Mouse (Mus musculus): Measurements from ENCODE around the gene Lce1l. TPM values are rescaled to one million over a fixed set of nuclear protein-coding genes. Genes with fewer than 3 reads are reported as not detected.

Gene Lce1l
- polyA plus RNA-seq (2014; fragmentation: Illumina TruSeq; extraction: RNeasy Lipid Tissue Mini Kit (QIAGEN cat#74804); ENCODE audit: insufficient read depth, low read depth, low replicate concordance) = not detected

GRCm38 (mm10) chr3:92851186-92851585 lies at the start of gene Lce1l:
Gene Lce1l (minus strand): TSS chr3:92851286.

DNA sequence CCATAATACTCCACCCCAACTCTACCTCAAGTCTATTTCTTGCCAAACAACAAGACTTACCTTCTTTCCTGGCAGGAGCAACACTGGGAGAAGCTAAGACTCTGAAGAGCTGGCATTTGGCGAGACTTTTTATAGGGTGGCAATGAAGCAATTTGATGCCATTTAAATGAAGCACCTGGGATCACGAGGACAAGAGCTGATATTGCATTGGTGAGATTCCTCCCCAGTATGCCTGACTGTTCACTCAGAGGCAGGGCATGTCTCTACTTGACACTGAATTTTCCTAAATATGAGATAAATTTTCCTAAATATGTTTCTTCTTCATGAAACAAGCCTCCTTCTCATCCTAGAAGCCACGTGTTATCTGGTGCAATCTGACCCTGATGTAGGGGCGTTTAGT lies 19.0 kb upstream of the Lce1l start, which contains the start of gene 2310050C09Rik:
TSS of gene 2310050C09Rik (minus strand) at position 101 of the 400 bp plus-strand sequence.

DNA sequence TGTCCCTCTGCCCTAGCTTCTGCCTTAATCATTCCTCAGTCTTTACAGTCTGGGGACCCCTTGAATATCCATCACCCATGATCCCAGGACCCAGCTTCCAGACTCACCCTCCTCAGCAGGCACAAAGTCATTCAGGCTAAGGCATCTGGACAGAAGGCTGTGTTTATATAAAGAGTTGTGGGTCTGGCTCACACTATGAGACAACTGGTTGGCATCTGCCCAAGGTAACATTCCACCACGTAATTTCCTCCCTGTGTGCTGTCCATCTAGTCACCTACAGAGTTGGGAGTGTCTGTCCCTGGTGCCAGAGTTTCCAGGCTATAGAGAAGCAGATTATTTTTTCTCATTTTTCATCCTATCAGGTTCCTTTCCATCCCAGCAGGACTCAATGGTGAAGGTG lies 24.0 kb downstream of the Lce1l start, which contains the start of gene Kprp:
TSS of gene Kprp (minus strand) at position 140 of the 400 bp plus-strand sequence.

DNA sequence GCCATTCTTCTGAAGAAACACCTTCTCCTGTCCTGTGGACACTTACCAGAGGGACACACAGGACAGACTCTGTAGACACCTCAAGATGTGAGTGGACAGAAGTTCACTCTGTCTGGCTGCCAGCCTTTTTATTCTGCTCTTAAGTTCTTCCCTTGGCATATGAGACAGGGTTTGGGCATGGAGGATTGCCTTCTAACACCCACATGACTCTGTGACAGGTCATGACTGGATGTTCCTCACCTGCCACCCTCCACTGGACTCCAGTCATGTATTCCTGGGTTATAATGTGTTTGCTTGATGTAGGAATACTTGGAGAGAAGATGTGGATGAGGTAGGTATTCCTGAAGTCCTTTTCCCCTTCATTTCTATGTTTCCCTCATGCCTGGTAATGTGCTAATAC lies 43.3 kb downstream of the Lce1l start, which contains the start of gene Lce1k:
TSS of gene Lce1k (minus strand) at position 101 of the 400 bp plus-strand sequence.

Other genes starting within 250 kb of the Lce1l start
- not detected for gene 2210017I01Rik, start 243.8 kb downstream of the Lce1l start, polyA plus RNA-seq (2014; fragmentation: Illumina TruSeq; extraction: RNeasy Lipid Tissue Mini Kit (QIAGEN cat#74804); ENCODE audit: insufficient read depth, low read depth, low replicate concordance)
- gene Lce6a, start 229.6 kb downstream of the Lce1l start, polyA plus RNA-seq (2014; fragmentation: Illumina TruSeq; extraction: RNeasy Lipid Tissue Mini Kit (QIAGEN cat#74804); ENCODE audit: insufficient read depth, low read depth, low replicate concordance) = not detected
- gene Lce1a1, start 203.0 kb downstream of the Lce1l start, polyA plus RNA-seq (2014; fragmentation: Illumina TruSeq; extraction: RNeasy Lipid Tissue Mini Kit (QIAGEN cat#74804); ENCODE audit: insufficient read depth, low read depth, low replicate concordance) = not detected
- not detected for gene Lce1b, start 194.4 kb downstream of the Lce1l start, polyA plus RNA-seq (2014; fragmentation: Illumina TruSeq; extraction: RNeasy Lipid Tissue Mini Kit (QIAGEN cat#74804); ENCODE audit: insufficient read depth, low read depth, low replicate concordance)
- not detected for gene Lce1a2, start 181.0 kb downstream of the Lce1l start, polyA plus RNA-seq (2014; fragmentation: Illumina TruSeq; extraction: RNeasy Lipid Tissue Mini Kit (QIAGEN cat#74804); ENCODE audit: insufficient read depth, low read depth, low replicate concordance)
- gene Lce1c, start 172.0 kb downstream of the Lce1l start, polyA plus RNA-seq (2014; fragmentation: Illumina TruSeq; extraction: RNeasy Lipid Tissue Mini Kit (QIAGEN cat#74804); ENCODE audit: insufficient read depth, low read depth, low replicate concordance) = not detected
- gene Lce1d, start 164.1 kb downstream of the Lce1l start, polyA plus RNA-seq (2014; fragmentation: Illumina TruSeq; extraction: RNeasy Lipid Tissue Mini Kit (QIAGEN cat#74804); ENCODE audit: insufficient read depth, low read depth, low replicate concordance) = not detected
- not detected for gene Lce1e, start 142.2 kb downstream of the Lce1l start, polyA plus RNA-seq (2014; fragmentation: Illumina TruSeq; extraction: RNeasy Lipid Tissue Mini Kit (QIAGEN cat#74804); ENCODE audit: insufficient read depth, low read depth, low replicate concordance)
- not detected for gene Lce1f, start 130.9 kb downstream of the Lce1l start, polyA plus RNA-seq (2014; fragmentation: Illumina TruSeq; extraction: RNeasy Lipid Tissue Mini Kit (QIAGEN cat#74804); ENCODE audit: insufficient read depth, low read depth, low replicate concordance)
- not detected for gene Gm38119, start 112.2 kb downstream of the Lce1l start, polyA plus RNA-seq (2014; fragmentation: Illumina TruSeq; extraction: RNeasy Lipid Tissue Mini Kit (QIAGEN cat#74804); ENCODE audit: insufficient read depth, low read depth, low replicate concordance)
- gene Lce1g, start 98.9 kb downstream of the Lce1l start, polyA plus RNA-seq (2014; fragmentation: Illumina TruSeq; extraction: RNeasy Lipid Tissue Mini Kit (QIAGEN cat#74804); ENCODE audit: insufficient read depth, low read depth, low replicate concordance) = not detected
- not detected for gene Lce1h, start 86.2 kb downstream of the Lce1l start, polyA plus RNA-seq (2014; fragmentation: Illumina TruSeq; extraction: RNeasy Lipid Tissue Mini Kit (QIAGEN cat#74804); ENCODE audit: insufficient read depth, low read depth, low replicate concordance)
- not detected for gene Lce1i, start 72.4 kb downstream of the Lce1l start, polyA plus RNA-seq (2014; fragmentation: Illumina TruSeq; extraction: RNeasy Lipid Tissue Mini Kit (QIAGEN cat#74804); ENCODE audit: insufficient read depth, low read depth, low replicate concordance)
- not detected for gene Lce1j, start 60.8 kb downstream of the Lce1l start, polyA plus RNA-seq (2014; fragmentation: Illumina TruSeq; extraction: RNeasy Lipid Tissue Mini Kit (QIAGEN cat#74804); ENCODE audit: insufficient read depth, low read depth, low replicate concordance)
- not detected for gene Lce1k, start 43.4 kb downstream of the Lce1l start, polyA plus RNA-seq (2014; fragmentation: Illumina TruSeq; extraction: RNeasy Lipid Tissue Mini Kit (QIAGEN cat#74804); ENCODE audit: insufficient read depth, low read depth, low replicate concordance)
- not detected for gene Kprp, start 24.0 kb downstream of the Lce1l start, polyA plus RNA-seq (2014; fragmentation: Illumina TruSeq; extraction: RNeasy Lipid Tissue Mini Kit (QIAGEN cat#74804); ENCODE audit: insufficient read depth, low read depth, low replicate concordance)
- gene 2310050C09Rik, start 18.9 kb upstream of the Lce1l start, polyA plus RNA-seq (2014; fragmentation: Illumina TruSeq; extraction: RNeasy Lipid Tissue Mini Kit (QIAGEN cat#74804); ENCODE audit: insufficient read depth, low read depth, low replicate concordance) = not detected
- not detected for gene Lce3a, start 74.9 kb upstream of the Lce1l start, polyA plus RNA-seq (2014; fragmentation: Illumina TruSeq; extraction: RNeasy Lipid Tissue Mini Kit (QIAGEN cat#74804); ENCODE audit: insufficient read depth, low read depth, low replicate concordance)
- not detected for gene Lce3b, start 81.7 kb upstream of the Lce1l start, polyA plus RNA-seq (2014; fragmentation: Illumina TruSeq; extraction: RNeasy Lipid Tissue Mini Kit (QIAGEN cat#74804); ENCODE audit: insufficient read depth, low read depth, low replicate concordance)
- gene Lce3c, start 93.2 kb upstream of the Lce1l start, polyA plus RNA-seq (2014; fragmentation: Illumina TruSeq; extraction: RNeasy Lipid Tissue Mini Kit (QIAGEN cat#74804); ENCODE audit: insufficient read depth, low read depth, low replicate concordance) = not detected
- not detected for gene Lce3d, start 106.1 kb upstream of the Lce1l start, polyA plus RNA-seq (2014; fragmentation: Illumina TruSeq; extraction: RNeasy Lipid Tissue Mini Kit (QIAGEN cat#74804); ENCODE audit: insufficient read depth, low read depth, low replicate concordance)
- not detected for gene Lce3e, start 115.8 kb upstream of the Lce1l start, polyA plus RNA-seq (2014; fragmentation: Illumina TruSeq; extraction: RNeasy Lipid Tissue Mini Kit (QIAGEN cat#74804); ENCODE audit: insufficient read depth, low read depth, low replicate concordance)
- not detected for gene Lce3f, start 140.9 kb upstream of the Lce1l start, polyA plus RNA-seq (2014; fragmentation: Illumina TruSeq; extraction: RNeasy Lipid Tissue Mini Kit (QIAGEN cat#74804); ENCODE audit: insufficient read depth, low read depth, low replicate concordance)
- not detected for gene Crct1, start 164.4 kb upstream of the Lce1l start, polyA plus RNA-seq (2014; fragmentation: Illumina TruSeq; extraction: RNeasy Lipid Tissue Mini Kit (QIAGEN cat#74804); ENCODE audit: insufficient read depth, low read depth, low replicate concordance)
- gene Lce1m, start 167.8 kb upstream of the Lce1l start, polyA plus RNA-seq (2014; fragmentation: Illumina TruSeq; extraction: RNeasy Lipid Tissue Mini Kit (QIAGEN cat#74804); ENCODE audit: insufficient read depth, low read depth, low replicate concordance) = not detected
- not detected for gene Gm4858, start 217.5 kb upstream of the Lce1l start, polyA plus RNA-seq (2014; fragmentation: Illumina TruSeq; extraction: RNeasy Lipid Tissue Mini Kit (QIAGEN cat#74804); ENCODE audit: insufficient read depth, low read depth, low replicate concordance)

Data from lung, adult 10 weeks (tissue).